Mouse (Mus musculus): Measurements from ENCODE around the gene Pigp. TPM values are rescaled to one million over a fixed set of nuclear protein-coding genes. Genes with fewer than 3 reads are reported as not detected.
A peak's percentile ranks its signal among the peaks of the same experiment; 100 is the strongest.

The Pigp gene
- polyA plus RNA-seq (2015; fragmentation: Nextera tagmentation; extraction: Ambion mirVana), result 122 and 129 TPM in 2 replicates

DNA sequence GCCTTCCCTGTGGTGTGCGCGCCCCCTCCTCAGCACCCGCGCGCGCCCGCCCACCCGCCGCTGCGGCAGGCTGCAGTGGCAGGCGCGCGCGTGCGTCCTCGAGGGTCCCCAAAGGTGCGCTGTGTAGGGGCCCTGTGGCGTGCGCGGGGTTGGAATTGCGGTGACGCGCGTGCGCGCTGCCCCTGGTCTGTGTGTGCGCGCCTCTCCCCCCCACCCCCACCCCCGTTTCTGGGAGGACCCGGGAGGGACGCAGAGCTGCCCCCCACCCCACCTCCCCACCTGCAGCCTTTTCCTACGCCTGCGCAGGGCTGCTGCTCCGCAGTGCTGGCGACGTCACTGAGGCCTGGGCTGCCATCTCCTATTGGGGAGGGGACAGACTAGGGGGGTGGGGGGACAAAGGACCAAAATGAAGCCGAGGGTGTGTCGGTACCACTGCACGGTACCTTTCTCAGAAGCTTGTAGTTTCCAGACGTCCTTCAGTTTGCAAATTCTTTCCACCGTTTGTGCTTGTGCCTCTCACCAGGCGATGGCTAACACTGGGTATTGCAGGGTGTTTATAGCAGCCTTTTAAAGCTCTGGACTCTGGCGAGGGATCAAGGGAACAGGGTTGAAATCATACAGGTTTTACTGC is at the start of gene Pigp:
Gene Pigp, minus strand, starts transcription at position 542 of the 631 bp plus-strand sequence.
- Histone ChIP-seq H3K27me3 (no peaks in the 10 kb centered on the region), H3K4me3 (peak within 1 kb of the TSS; percentile 85), H3K4me2 (peak within 1 kb of the TSS; percentile 72), H3K27ac (peak within 1 kb of the TSS; percentile 97), H3K9ac (peak within 1 kb of the TSS; percentile 93), H3K36me3 (no peaks in the 10 kb centered on the region; the same call in 1 of the 2 replicates), H3K9me3 (no peaks in the 10 kb centered on the region), H3K4me1 (peaks cover 18% of the 10 kb centered on the region)
- peak; percentile 84 for ATAC-seq (ENCODE audit: insufficient number of reproducible peaks, insufficient read depth, low FRiP score, low TSS enrichment, low read depth)
- under 1% methylated on average over 43 of the region's 43 CpGs for WGBS

DNA sequence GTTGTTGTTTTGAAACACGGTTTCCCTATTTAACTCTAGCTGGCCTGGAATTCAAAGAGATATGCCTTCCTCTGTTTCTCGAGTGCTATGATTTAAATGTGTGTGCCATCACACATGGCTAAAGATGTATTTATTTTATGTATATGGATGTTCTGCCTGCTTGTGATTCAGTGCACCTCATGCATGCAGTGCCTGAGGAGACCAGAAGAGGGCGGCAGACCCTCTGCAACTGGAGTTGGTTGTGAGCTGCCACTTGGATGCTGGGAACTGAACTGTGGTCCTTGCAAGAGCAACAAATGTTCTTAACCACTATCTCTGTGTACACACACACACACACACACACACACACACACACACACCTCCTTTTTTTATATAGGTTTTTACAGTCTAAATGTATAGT is 48.9 kb upstream of the Pigp start:
- H3K27ac ChIP-seq, result no peak overlapping the region
- WGBS, result 94% methylated on average over 3 of the region's 3 CpGs
- ATAC-seq (ENCODE audit: insufficient number of reproducible peaks, insufficient read depth, low FRiP score, low TSS enrichment, low read depth), result no peak

DNA sequence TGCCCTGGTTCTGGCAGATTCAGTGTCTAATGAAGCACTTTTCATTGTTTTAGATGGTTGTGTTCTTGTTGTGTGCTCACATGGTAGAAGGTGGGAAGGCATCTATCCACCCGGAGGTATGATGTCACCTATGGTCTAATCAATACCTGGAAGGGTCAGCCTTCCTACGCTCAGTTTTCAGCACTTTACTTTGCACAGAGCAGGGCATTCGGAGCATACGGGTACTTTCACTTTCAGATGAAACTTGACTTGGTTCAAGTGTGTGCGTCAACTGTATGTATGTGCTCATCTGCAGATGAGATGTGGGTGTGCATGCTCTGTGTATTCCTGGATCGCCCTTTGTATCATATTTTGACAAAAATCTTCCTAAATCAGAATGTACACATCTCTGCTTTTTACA is 42.5 kb upstream of the Pigp start:
- H3K36me3 ChIP-seq, result peaks cover 63% of the 10 kb centered on the region

More for the DNA sequence above, 48.9 kb upstream of the Pigp start:
- H3K9me3 ChIP-seq, result no peaks in the 10 kb centered on the region
- no peak overlapping the region for H3K4me2 ChIP-seq
- H3K27me3 ChIP-seq, result no peaks in the 10 kb centered on the region
- H3K4me3 ChIP-seq, result no peak overlapping the region
- H3K9ac ChIP-seq, result no peak overlapping the region
- H3K36me3 ChIP-seq, result peaks cover 76% of the 10 kb centered on the region
- H3K4me1 ChIP-seq, result no peaks in the 10 kb centered on the region

GRCm38 (mm10) chr16:94412760-94413159 is 41.1 kb upstream of the Pigp start:
- H3K27ac ChIP-seq, result no peak overlapping the region
- H3K9me3 ChIP-seq, result no peaks in the 10 kb centered on the region
- peaks cover 59% of the 10 kb centered on the region for H3K36me3 ChIP-seq
- H3K9ac ChIP-seq, result no peak overlapping the region
- H3K4me2 ChIP-seq, result no peak overlapping the region
- H3K4me1 ChIP-seq, result no peaks in the 10 kb centered on the region
- no peak for ATAC-seq (ENCODE audit: insufficient number of reproducible peaks, insufficient read depth, low FRiP score, low TSS enrichment, low read depth)
- no peaks in the 10 kb centered on the region for H3K27me3 ChIP-seq
- no peak overlapping the region for H3K4me3 ChIP-seq
- 92% methylated on average over 4 of the region's 4 CpGs for WGBS

More for the DNA sequence above, 42.5 kb upstream of the Pigp start:
- Histone ChIP-seq H3K4me1 (no peaks in the 10 kb centered on the region), H3K4me3 (no peak overlapping the region), H3K9ac (no peak overlapping the region), H3K27ac (no peak overlapping the region), H3K9me3 (no peaks in the 10 kb centered on the region), H3K4me2 (no peak overlapping the region), H3K27me3 (no peaks in the 10 kb centered on the region)
- WGBS, result 93% methylated on average over 6 of the region's 6 CpGs
- no peak for ATAC-seq (ENCODE audit: insufficient number of reproducible peaks, insufficient read depth, low FRiP score, low TSS enrichment, low read depth)

- peaks cover 62% of the 10 kb centered on the region for H3K36me3 ChIP-seq
- whole genome bisulfite sequencing, result 93% methylated on average over 2 of the region's 2 CpGs
Measured at GRCm38 (mm10) chr16:94412198-94412597, 40.6 kb upstream of the Pigp start.

DNA sequence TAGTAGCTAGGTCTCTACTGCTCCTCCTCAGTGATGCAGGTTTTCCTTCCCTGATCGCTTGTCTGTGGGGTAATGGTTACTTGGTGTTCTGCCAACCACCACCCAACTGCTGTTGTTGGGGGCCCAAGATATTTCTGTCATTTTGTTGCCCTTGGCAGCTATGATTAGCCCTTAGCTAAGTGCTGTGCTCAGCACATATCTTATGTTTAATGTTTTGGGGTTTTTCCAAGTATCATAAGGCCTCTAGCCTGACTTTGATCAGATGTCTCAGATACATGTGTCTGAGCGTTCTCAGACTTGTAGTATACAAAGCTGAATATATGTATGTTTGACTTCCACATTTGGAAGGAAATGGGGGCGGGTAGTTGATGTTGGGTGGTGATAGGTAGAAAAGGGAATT is 39.6 kb upstream of the Pigp start:
- Histone ChIP-seq H3K9me3 (no peaks in the 10 kb centered on the region), H3K9ac (no peak overlapping the region), H3K4me3 (no peak overlapping the region), H3K36me3 (peaks cover 63% of the 10 kb centered on the region), H3K4me2 (no peak overlapping the region), H3K27me3 (no peaks in the 10 kb centered on the region), H3K27ac (no peak overlapping the region), H3K4me1 (no peaks in the 10 kb centered on the region)
- ATAC-seq (ENCODE audit: insufficient number of reproducible peaks, insufficient read depth, low FRiP score, low TSS enrichment, low read depth), result no peak
- 79% methylated on average over 3 of the region's 3 CpGs for WGBS

More at GRCm38 (mm10) chr16:94412198-94412597, 40.6 kb upstream of the Pigp start:
- H3K9me3 ChIP-seq, result no peaks in the 10 kb centered on the region
- no peaks in the 10 kb centered on the region for H3K27me3 ChIP-seq
- no peak overlapping the region for H3K27ac ChIP-seq
- H3K4me1 ChIP-seq, result no peaks in the 10 kb centered on the region
- no peak overlapping the region for H3K4me2 ChIP-seq
- ATAC-seq (ENCODE audit: insufficient number of reproducible peaks, insufficient read depth, low FRiP score, low TSS enrichment, low read depth), result no peak
- no peak overlapping the region for H3K9ac ChIP-seq
- H3K4me3 ChIP-seq, result no peak overlapping the region

GRCm38 (mm10) chr16:94402185-94402584 is 30.5 kb upstream of the Pigp start:
- Histone ChIP-seq H3K4me1 (peaks cover 9% of the 10 kb centered on the region; the same call in 1 of the 2 replicates), H3K27me3 (no peaks in the 10 kb centered on the region), H3K9ac (no peak overlapping the region), H3K4me2 (no peak overlapping the region), H3K9me3 (no peaks in the 10 kb centered on the region), H3K4me3 (no peak overlapping the region), H3K27ac (no peak overlapping the region), H3K36me3 (peaks cover 38% of the 10 kb centered on the region)
- 76% methylated on average over 4 of the region's 4 CpGs for WGBS
- no peak for ATAC-seq (ENCODE audit: insufficient number of reproducible peaks, insufficient read depth, low FRiP score, low TSS enrichment, low read depth)

GRCm38 (mm10) chr16:94401636-94402035 is 30.0 kb upstream of the Pigp start:
- Histone ChIP-seq H3K36me3 (peaks cover 33% of the 10 kb centered on the region), H3K4me3 (no peak overlapping the region), H3K9me3 (no peaks in the 10 kb centered on the region), H3K4me1 (peaks cover 10% of the 10 kb centered on the region; the same call in 1 of the 2 replicates), H3K9ac (no peak overlapping the region), H3K4me2 (no peak overlapping the region), H3K27ac (no peak overlapping the region), H3K27me3 (no peaks in the 10 kb centered on the region)
- WGBS, result 48% methylated on average over 2 of the region's 2 CpGs
- no peak for ATAC-seq (ENCODE audit: insufficient number of reproducible peaks, insufficient read depth, low FRiP score, low TSS enrichment, low read depth)

- Histone ChIP-seq H3K4me3 (no peak overlapping the region), H3K9me3 (no peaks in the 10 kb centered on the region), H3K27me3 (no peaks in the 10 kb centered on the region), H3K27ac (no peak overlapping the region), H3K36me3 (peaks cover 33% of the 10 kb centered on the region), H3K4me1 (peaks cover 17% of the 10 kb centered on the region; the same call in 1 of the 2 replicates), H3K4me2 (no peak overlapping the region), H3K9ac (no peak overlapping the region)
- 82% methylated on average over 2 of the region's 2 CpGs for WGBS
- ATAC-seq (ENCODE audit: insufficient number of reproducible peaks, insufficient read depth, low FRiP score, low TSS enrichment, low read depth), result no peak
Measured at GRCm38 (mm10) chr16:94399141-94399540, 27.5 kb upstream of the Pigp start.

- no peaks in the 10 kb centered on the region for H3K27me3 ChIP-seq
- H3K4me3 ChIP-seq, result no peak overlapping the region
- ATAC-seq (ENCODE audit: insufficient number of reproducible peaks, insufficient read depth, low FRiP score, low TSS enrichment, low read depth), result no peak
- H3K4me2 ChIP-seq, result no peak overlapping the region
- H3K36me3 ChIP-seq, result peaks cover 25% of the 10 kb centered on the region
- H3K27ac ChIP-seq, result no peak overlapping the region
- no peaks in the 10 kb centered on the region for H3K9me3 ChIP-seq
- H3K9ac ChIP-seq, result no peak overlapping the region
- 69% methylated on average over 7 of the region's 7 CpGs for WGBS
- H3K4me1 ChIP-seq, result peaks cover 17% of the 10 kb centered on the region; the same call in 1 of the 2 replicates
Measured at GRCm38 (mm10) chr16:94396641-94397040, 25.0 kb upstream of the Pigp start.

DNA sequence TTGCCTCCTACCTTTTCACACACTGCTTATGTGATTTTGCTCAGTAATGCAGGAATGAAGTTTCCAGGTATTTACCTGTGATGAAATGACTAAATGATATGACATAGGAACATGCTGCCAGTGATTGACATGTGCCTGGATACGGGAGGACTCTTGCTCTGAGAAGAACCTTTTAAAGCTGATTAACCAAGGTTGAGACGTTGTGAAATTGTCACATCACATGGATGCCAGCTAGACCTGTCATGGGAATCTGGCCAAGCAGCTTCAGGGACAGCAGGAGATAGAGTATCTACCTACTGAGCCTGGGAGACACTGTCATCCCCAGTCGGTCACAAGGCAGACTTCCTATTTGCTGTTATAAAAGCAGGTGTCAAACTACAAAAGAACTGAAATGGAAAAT is 23.4 kb upstream of the Pigp start:
- ATAC-seq (ENCODE audit: insufficient number of reproducible peaks, insufficient read depth, low FRiP score, low TSS enrichment, low read depth), result no peak
- H3K27ac ChIP-seq, result no peak overlapping the region
- no peak overlapping the region for H3K4me2 ChIP-seq
- no peak overlapping the region for H3K4me3 ChIP-seq
- H3K36me3 ChIP-seq, result peaks cover 25% of the 10 kb centered on the region
- no peak overlapping the region for H3K9ac ChIP-seq
- no peaks in the 10 kb centered on the region for H3K9me3 ChIP-seq
- no peaks in the 10 kb centered on the region for H3K27me3 ChIP-seq
- whole genome bisulfite sequencing, result 72% methylated on average over 3 of the region's 3 CpGs
- H3K4me1 ChIP-seq, result peaks cover 8% of the 10 kb centered on the region; the same call in 1 of the 2 replicates

DNA sequence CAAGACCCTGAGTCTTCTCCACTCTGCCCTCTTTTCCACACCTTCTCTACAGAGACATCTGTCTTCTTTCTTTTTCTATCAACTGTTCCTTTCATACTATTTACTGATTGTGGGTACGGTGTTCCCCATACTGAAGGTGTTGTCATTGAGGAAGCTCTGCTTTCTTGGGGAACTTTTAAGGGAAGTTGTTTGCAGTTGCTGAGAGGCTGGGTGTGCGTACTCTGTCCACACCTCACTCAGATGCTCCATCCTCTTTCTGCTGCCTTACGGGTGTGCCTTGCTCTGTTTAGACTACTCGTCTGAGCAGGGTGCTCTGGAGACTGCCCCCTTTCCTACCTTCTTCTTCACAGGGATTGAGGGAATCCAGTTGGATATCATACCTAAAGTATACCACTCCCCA is 20.7 kb upstream of the Pigp start:
- peaks cover 8% of the 10 kb centered on the region; the same call in 1 of the 2 replicates for H3K4me1 ChIP-seq
- ATAC-seq (ENCODE audit: insufficient number of reproducible peaks, insufficient read depth, low FRiP score, low TSS enrichment, low read depth), result no peak
- H3K27me3 ChIP-seq, result no peaks in the 10 kb centered on the region
- H3K9ac ChIP-seq, result no peak overlapping the region
- H3K27ac ChIP-seq, result no peak overlapping the region
- H3K9me3 ChIP-seq, result no peaks in the 10 kb centered on the region
- no peak overlapping the region for H3K4me3 ChIP-seq
- WGBS, result 89% methylated on average over 4 of the region's 4 CpGs
- H3K4me2 ChIP-seq, result no peak overlapping the region
- peaks cover 19% of the 10 kb centered on the region for H3K36me3 ChIP-seq

All from embryonic facial prominence, embryonic 13.5 days (tissue).